Mouse (Mus musculus): Measurements from ENCODE around the gene Zfp655. TPM values are rescaled to one million over a fixed set of nuclear protein-coding genes. Genes with fewer than 3 reads are reported as not detected.

Zfp655 gene
- polyA plus RNA-seq (2012; ENCODE audit: insufficient read depth, insufficient read length, low replicate concordance, missing spikeins) = not detected in 2 replicates

GRCm38 (mm10) chr5:145231367-145231871 is at the start of gene Zfp655:
Gene Zfp655 (plus strand): TSS chr5:145231715.
- H3K27ac ChIP-seq (ENCODE audit: insufficient read depth, low read depth, low read length) = peak within 1 kb of the TSS; percentile 85
- WGBS = under 1% methylated on average over 42 of the region's 42 CpGs
- TF ChIP-seq POLR2A (IDR thresholded peaks at IDR 0.05; ENCODE audit: insufficient read depth, low read depth, low read length) (peak; percentile 86), CTCF (IDR thresholded peaks at IDR 0.05; ENCODE audit: insufficient read depth, low read depth, low read length) (no peak)
- peak within 1 kb of the TSS; percentile 64 for H3K4me3 ChIP-seq (ENCODE audit: insufficient read depth, low read depth, low read length)
- peaks cover 6% of the 10 kb centered on the region; the same call in 1 of the 2 replicates for H3K4me1 ChIP-seq (ENCODE audit: control insufficient read depth, insufficient read depth, low read length)

- TF ChIP-seq CTCF (IDR thresholded peaks at IDR 0.05; ENCODE audit: insufficient read depth, low read depth, low read length) (no peak), POLR2A (IDR thresholded peaks at IDR 0.05; ENCODE audit: insufficient read depth, low read depth, low read length) (no peak)
- WGBS = 95% methylated on average over 2 of the region's 2 CpGs
- Histone ChIP-seq H3K27ac (ENCODE audit: insufficient read depth, low read depth, low read length) (no peak overlapping the region), H3K4me1 (ENCODE audit: control insufficient read depth, insufficient read depth, low read length) (peaks cover 9% of the 10 kb centered on the region), H3K4me3 (ENCODE audit: insufficient read depth, low read depth, low read length) (no peak overlapping the region)
Measured at GRCm38 (mm10) chr5:145185244-145185643, 46.3 kb upstream of the Zfp655 start.

- H3K4me3 ChIP-seq (ENCODE audit: insufficient read depth, low read depth, low read length) = no peak overlapping the region
- peaks cover 9% of the 10 kb centered on the region for H3K4me1 ChIP-seq (ENCODE audit: control insufficient read depth, insufficient read depth, low read length)
- no peak for TF ChIP-seq CTCF (IDR thresholded peaks at IDR 0.05; ENCODE audit: insufficient read depth, low read depth, low read length)
- no peak for TF ChIP-seq POLR2A (IDR thresholded peaks at IDR 0.05; ENCODE audit: insufficient read depth, low read depth, low read length)
- 88% methylated on average over 6 of the region's 6 CpGs for WGBS
- no peak overlapping the region for H3K27ac ChIP-seq (ENCODE audit: insufficient read depth, low read depth, low read length)
Measured at GRCm38 (mm10) chr5:145189416-145189815, 42.1 kb upstream of the Zfp655 start.

GRCm38 (mm10) chr5:145190373-145190772 is 41.1 kb upstream of the Zfp655 start:
- 23% methylated on average over 5 of the region's 5 CpGs for WGBS
- Histone ChIP-seq H3K4me1 (ENCODE audit: control insufficient read depth, insufficient read depth, low read length) (peaks cover 9% of the 10 kb centered on the region), H3K4me3 (ENCODE audit: insufficient read depth, low read depth, low read length) (peak overlapping the region; percentile 97), H3K27ac (ENCODE audit: insufficient read depth, low read depth, low read length) (peak overlapping the region; percentile 89)
- TF ChIP-seq POLR2A (IDR thresholded peaks at IDR 0.05; ENCODE audit: insufficient read depth, low read depth, low read length) = no peak
- TF ChIP-seq CTCF (IDR thresholded peaks at IDR 0.05; ENCODE audit: insufficient read depth, low read depth, low read length) = no peak

- WGBS = under 1% methylated on average over 41 of the region's 41 CpGs
- TF ChIP-seq CTCF (IDR thresholded peaks at IDR 0.05; ENCODE audit: insufficient read depth, low read depth, low read length) (no peak), POLR2A (IDR thresholded peaks at IDR 0.05; ENCODE audit: insufficient read depth, low read depth, low read length) (peak; percentile 71)
- peak overlapping the region; percentile 89 for H3K27ac ChIP-seq (ENCODE audit: insufficient read depth, low read depth, low read length)
- peaks cover 9% of the 10 kb centered on the region for H3K4me1 ChIP-seq (ENCODE audit: control insufficient read depth, insufficient read depth, low read length)
- H3K4me3 ChIP-seq (ENCODE audit: insufficient read depth, low read depth, low read length) = peak overlapping the region; percentile 97
Measured at GRCm38 (mm10) chr5:145190875-145191798, 40.4 kb upstream of the Zfp655 start.

GRCm38 (mm10) chr5:145191962-145192361 is 39.6 kb upstream of the Zfp655 start, which contains the start of gene Atp5j2:
Gene Atp5j2 (minus strand): TSS chr5:145192062.
- no peak for TF ChIP-seq POLR2A (IDR thresholded peaks at IDR 0.05; ENCODE audit: insufficient read depth, low read depth, low read length)
- H3K4me3 ChIP-seq (ENCODE audit: insufficient read depth, low read depth, low read length) = peak within 1 kb of the TSS; percentile 97
- H3K4me1 ChIP-seq (ENCODE audit: control insufficient read depth, insufficient read depth, low read length) = peaks cover 9% of the 10 kb centered on the region
- 75% methylated on average over 2 of the region's 2 CpGs for WGBS
- H3K27ac ChIP-seq (ENCODE audit: insufficient read depth, low read depth, low read length) = peak within 1 kb of the TSS; percentile 89

- H3K27ac ChIP-seq (ENCODE audit: insufficient read depth, low read depth, low read length) = no peak overlapping the region
- TF ChIP-seq CTCF (IDR thresholded peaks at IDR 0.05; ENCODE audit: insufficient read depth, low read depth, low read length) (no peak), POLR2A (IDR thresholded peaks at IDR 0.05; ENCODE audit: insufficient read depth, low read depth, low read length) (no peak)
- H3K4me1 ChIP-seq (ENCODE audit: control insufficient read depth, insufficient read depth, low read length) = peaks cover 11% of the 10 kb centered on the region
- 75% methylated on average over 7 of the region's 7 CpGs for WGBS
- no peak overlapping the region for H3K4me3 ChIP-seq (ENCODE audit: insufficient read depth, low read depth, low read length)
Measured at GRCm38 (mm10) chr5:145200387-145200786, 31.1 kb upstream of the Zfp655 start.

- Histone ChIP-seq H3K4me1 (ENCODE audit: control insufficient read depth, insufficient read depth, low read length) (peaks cover 14% of the 10 kb centered on the region), H3K27ac (ENCODE audit: insufficient read depth, low read depth, low read length) (peak within 1 kb of the TSS; percentile 77), H3K4me3 (ENCODE audit: insufficient read depth, low read depth, low read length) (peak within 1 kb of the TSS; percentile 83)
- no peak for TF ChIP-seq CTCF (IDR thresholded peaks at IDR 0.05; ENCODE audit: insufficient read depth, low read depth, low read length)
- peak; percentile 35; the same call in 1 of the 2 replicates for TF ChIP-seq POLR2A (IDR thresholded peaks at IDR 0.05; ENCODE audit: insufficient read depth, low read depth, low read length)
- WGBS = 2% methylated on average over 37 of the region's 37 CpGs
Measured at GRCm38 (mm10) chr5:145201321-145201991, 30.1 kb upstream of the Zfp655 start, which contains the start of gene Zkscan14. Gene Zkscan14 (minus strand): TSS chr5:145201868.

Measured in olfactory bulb, adult 2 months (tissue).